11 mouse cellular contexts compared by ENCODE assay signal in the genomic region with DNA sequence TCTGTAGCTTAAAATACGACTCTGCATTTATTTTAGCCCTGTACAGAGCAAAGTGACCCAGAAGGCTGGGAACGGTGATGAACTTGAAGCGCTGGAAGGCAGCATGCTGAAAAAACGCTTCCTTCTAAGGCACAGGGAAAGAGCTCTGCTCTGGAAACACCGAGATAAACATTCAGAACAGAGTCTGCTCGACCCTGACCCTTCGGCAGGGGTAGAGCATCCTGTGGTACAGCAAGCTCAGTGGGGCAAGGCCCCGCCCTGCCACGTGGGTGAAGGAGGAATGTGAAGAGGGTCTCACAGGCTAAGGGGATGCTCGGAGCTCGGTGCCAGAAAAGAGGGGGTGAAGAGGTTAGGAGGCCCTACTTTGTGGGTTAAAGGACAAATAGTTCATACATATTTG. TPM values are rescaled to one million over a fixed set of nuclear protein-coding genes. Genes with fewer than 3 reads are reported as not detected.
DNase-seq lines count a peak whose midpoint lies in the region; ATAC-seq and TF ChIP-seq lines count a peak whose summit lies in the region.
"Had no signal": no experiment of that assay in that cellular context is flagged by ENCODE, and none has a peak within 500 bp of the region (broad histone marks: within the 10 kb centered on the region; RNA-seq: fewer than 3 reads in every experiment).

No protein-coding gene starts in this region.

- no peak for DNase-seq in heart, postnatal 10 days
- peak; percentile 6 for DNase-seq in lung, postnatal 0 days (ENCODE audit: low spot score)
- no peak for DNase-seq in lung, postnatal 36 days
- DNase-seq in limb, embryonic 14.5 days (ENCODE audit: low spot score): no peak
- DNase-seq in testis, postnatal 14 days (ENCODE audit: low spot score): peak; percentile 61
- no peak for DNase-seq in thymus, postnatal 25 days
- DNase-seq in gastrocnemius, postnatal 36 days: no peak

- H3K9me3 ChIP-seq in heart, embryonic 13.5 days: no peaks in the 10 kb centered on the region
- H3K9me3 ChIP-seq in lung, postnatal 0 days (ENCODE audit: low read length): no peaks in the 10 kb centered on the region
- H3K9me3 ChIP-seq in limb, embryonic 14.5 days (ENCODE audit: control insufficient read depth, low read length): no peaks in the 10 kb centered on the region

- ATAC-seq in heart, embryonic 13.5 days (ENCODE audit: extremely low read depth, insufficient number of reproducible peaks, low FRiP score, low TSS enrichment): no peak
- ATAC-seq in lung, postnatal 0 days: no peak
- ATAC-seq in limb, embryonic 14.5 days (ENCODE audit: low FRiP score, low read depth): no peak

- H3K4me1 ChIP-seq in heart, embryonic 13.5 days: peaks cover 43% of the 10 kb centered on the region
- H3K4me1 ChIP-seq in lung, postnatal 0 days (ENCODE audit: insufficient read depth, low read depth, low read length): peaks cover 9% of the 10 kb centered on the region
- H3K4me1 ChIP-seq in limb, embryonic 14.5 days (ENCODE audit: control insufficient read depth, insufficient read depth, low read length): peaks cover 14% of the 10 kb centered on the region

- TF ChIP-seq POLR2A in limb, embryonic 14.5 days (IDR thresholded peaks at IDR 0.05; ENCODE audit: borderline replicate concordance, extremely low read depth, insufficient read depth, insufficient read length): no peak

- H3K4me3 ChIP-seq in heart, embryonic 13.5 days: peak overlapping the region; percentile 84
- H3K4me3 ChIP-seq in lung, postnatal 0 days (ENCODE audit: low read depth, low read length): no peak overlapping the region
- peak overlapping the region; percentile 72; the same call in 1 of the 2 replicates for H3K4me3 ChIP-seq in limb, embryonic 14.5 days (replicated peaks; ENCODE audit: low read length)
- H3K4me3 ChIP-seq: erythroblast, embryonic 14.5 days had no signal

- intact Hi-C loops in heart, postnatal 10 days (cut with DNase I): loop anchor here (2.0 kb wide), 1 partner anchor 18 kb away; no protein-coding TSS in a partner anchor
- intact Hi-C loops in gastrocnemius, postnatal 36 days (cut with DNase I): no loop called here

- no peak for TF ChIP-seq CTCF in lung, postnatal 0 days (IDR thresholded peaks at IDR 0.05)

- TF ChIP-seq EP300 in lung, postnatal 0 days (IDR thresholded peaks at IDR 0.05): no peak

- 8% methylated on average over 11 of the region's 11 CpGs for WGBS in heart, embryonic 13.5 days
- WGBS in lung, postnatal 0 days: 9% methylated on average over 11 of the region's 11 CpGs
- 25% methylated on average over 11 of the region's 11 CpGs for WGBS in limb, embryonic 14.5 days

- H3K4me2 ChIP-seq in heart, embryonic 13.5 days: peak overlapping the region; percentile 84
- H3K4me2 ChIP-seq in lung, postnatal 0 days (replicated peaks; ENCODE audit: low read depth, low read length): 0 out of 2 replicates have a peak overlapping the region, but pooled peaks have one; percentile 14
- peak overlapping the region; percentile 62 for H3K4me2 ChIP-seq in limb, embryonic 14.5 days (replicated peaks; ENCODE audit: low read depth, low read length, severe bottlenecking)
- H3K4me2 ChIP-seq: midbrain, embryonic 11.5 days had no signal

- peak overlapping the region; percentile 79 for H3K27ac ChIP-seq in heart, embryonic 13.5 days (replicated peaks)
- no peak overlapping the region for H3K27ac ChIP-seq in lung, postnatal 0 days (ENCODE audit: low read length)
- 0 out of 2 replicates have a peak overlapping the region, but pooled peaks have one; percentile 1 for H3K27ac ChIP-seq in limb, embryonic 14.5 days (replicated peaks; ENCODE audit: low read depth, low read length)

- H3K9ac ChIP-seq in heart, embryonic 13.5 days: peak overlapping the region; percentile 91
- H3K9ac ChIP-seq in lung, postnatal 0 days (replicated peaks; ENCODE audit: low read depth): no peak overlapping the region
- H3K9ac ChIP-seq in limb, embryonic 14.5 days (ENCODE audit: low read depth, low read length, severe bottlenecking): no peak overlapping the region

- no peaks in the 10 kb centered on the region for H3K36me3 ChIP-seq in heart, embryonic 13.5 days
- H3K36me3 ChIP-seq in lung, postnatal 0 days (ENCODE audit: insufficient read depth, low read length): no peaks in the 10 kb centered on the region
- H3K36me3 ChIP-seq in limb, embryonic 14.5 days (ENCODE audit: control insufficient read depth, insufficient read depth, low read length): no peaks in the 10 kb centered on the region

- H3K27me3 ChIP-seq in heart, embryonic 13.5 days (replicated peaks): no peaks in the 10 kb centered on the region
- H3K27me3 ChIP-seq in lung, postnatal 0 days (replicated peaks; ENCODE audit: insufficient read depth, low read length): no peaks in the 10 kb centered on the region
- no peaks in the 10 kb centered on the region for H3K27me3 ChIP-seq in limb, embryonic 14.5 days (ENCODE audit: control insufficient read depth, insufficient read depth, low read length)
- H3K27me3 ChIP-seq: CH12.LX had no signal

RNA-seq across cellular contexts. Expression of a gene that starts 1.6 kb away (rescaled TPM):
- 9.9 and 10.5 TPM in 2 replicates for polyA plus RNA-seq in heart, embryonic 13.5 days (2015; fragmentation: Nextera tagmentation; extraction: Ambion mirVana)
- total RNA-seq in heart, postnatal 10 days (2021): 10 to 100 TPM; 11.2 to 13.2 TPM
- polyA plus RNA-seq in lung, postnatal 0 days (2015; fragmentation: Nextera tagmentation; extraction: Ambion mirVana): 10.0 and 10.2 TPM in 2 replicates
- 33.0 and 39.7 TPM in 2 replicates for polyA plus RNA-seq in limb, embryonic 14.5 days (2012; rRNA removed)
- polyA plus RNA-seq in limb, embryonic 14.5 days (2014; fragmentation: Nextera tagmentation; extraction: Ambion mirVana): 23.3 and 26.1 TPM in 2 replicates
- total RNA-seq in gastrocnemius, postnatal 36 days (2021): 1 to 10 TPM; 8.3 to 9.7 TPM
- polyA plus RNA-seq: erythroblast, embryonic 14.5 days had no signal

RNA-seq across cellular contexts. Expression of a gene that starts 48.0 kb away (rescaled TPM):
- 1.1 and 2.9 TPM in 2 replicates for polyA plus RNA-seq in heart, embryonic 13.5 days (2015; fragmentation: Nextera tagmentation; extraction: Ambion mirVana)
- total RNA-seq in heart, postnatal 10 days (2021): not detected
- polyA plus RNA-seq in lung, postnatal 0 days (2015; fragmentation: Nextera tagmentation; extraction: Ambion mirVana): 5.0 and 5.1 TPM in 2 replicates
- polyA plus RNA-seq in limb, embryonic 14.5 days (2012; rRNA removed): 0.19 and 0.26 TPM in 2 replicates
- 0.14 TPM in 1 of 2 replicates, not detected in the other for polyA plus RNA-seq in limb, embryonic 14.5 days (2014; fragmentation: Nextera tagmentation; extraction: Ambion mirVana)
- not detected for total RNA-seq in gastrocnemius, postnatal 36 days (2021)

Comparison
In these comparisons a context has a peak if more than half of its experiments do, and no peak if none do; other contexts are left out.
1. DNase-seq: peak in lung, postnatal 0 days (single experiment) and testis, postnatal 14 days (single experiment); none in heart, postnatal 10 days (0 of 2), lung, postnatal 36 days (single experiment), limb, embryonic 14.5 days (single experiment), thymus, postnatal 25 days (single experiment) and gastrocnemius, postnatal 36 days (0 of 2).
2. H3K4me2 ChIP-seq: peak in every context shown above with its lines; median percentile 84 in heart, embryonic 13.5 days; 62 in limb, embryonic 14.5 days; 14 in lung, postnatal 0 days.